Mouse (Mus musculus): Measurements from ENCODE around the gene Serpinb8.

Gene Serpinb8

DNA sequence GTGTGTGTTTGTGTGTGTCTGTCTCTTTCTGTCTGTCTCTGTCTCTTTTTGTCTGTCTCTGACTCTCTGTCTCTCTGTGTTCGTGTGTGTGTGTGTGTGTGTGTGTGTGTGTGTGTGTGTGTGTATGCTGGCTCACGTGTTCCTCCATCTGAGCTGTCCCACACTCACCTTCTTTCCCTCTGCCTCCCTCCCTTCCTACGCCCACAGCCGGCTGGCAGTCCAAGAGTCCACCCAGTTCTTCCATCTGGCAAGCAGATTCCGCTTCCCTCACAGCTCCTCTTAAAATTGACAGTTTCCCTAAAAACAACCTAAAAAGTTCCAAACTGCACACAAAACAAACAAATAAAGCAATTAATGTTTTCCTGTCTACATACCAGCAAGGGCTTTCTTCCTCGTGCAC is 55.3 kb downstream of the Serpinb8 start:
- DNase-seq (ENCODE audit: low read depth): no peak

DNA sequence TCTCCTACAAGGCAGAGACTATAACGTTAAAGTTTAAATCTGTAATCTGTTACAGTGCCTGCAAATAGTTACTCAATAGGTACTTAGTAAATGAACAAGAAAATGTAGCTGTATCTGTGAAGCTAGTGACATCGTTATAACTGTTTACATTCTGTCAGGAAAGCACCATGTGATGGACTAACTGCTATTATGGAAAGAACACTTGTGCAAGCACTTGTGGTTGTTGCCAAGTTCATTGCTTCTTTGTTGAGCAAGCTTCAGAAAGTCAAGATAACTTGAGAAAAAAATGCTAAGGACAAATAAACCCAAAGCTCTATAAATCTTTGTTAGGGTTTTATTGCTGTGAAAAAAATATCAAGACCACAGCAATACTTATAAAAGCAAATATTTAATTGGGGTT is 67.9 kb downstream of the Serpinb8 start:
- DNase-seq (ENCODE audit: low read depth): no peak
